Mouse (Mus musculus): Measurements from ENCODE around the gene Efna5. TPM values are rescaled to one million over a fixed set of nuclear protein-coding genes. Genes with fewer than 3 reads are reported as not detected.

Gene Efna5
- 3.2 and 3.5 TPM in 2 replicates for polyA plus RNA-seq (2015; fragmentation: Nextera tagmentation; extraction: Ambion mirVana)

- DNase-seq (ENCODE audit: low spot score): no peak
Measured at GRCm38 (mm10) chr17:62881176-62881790, at the start of gene Efna5. Gene Efna5 (minus strand): TSS chr17:62881317.

GRCm38 (mm10) chr17:62915304-62915703 is 34.2 kb upstream of the Efna5 start:
- no peak for DNase-seq (ENCODE audit: low spot score)

GRCm38 (mm10) chr17:62905692-62906445 is 24.8 kb upstream of the Efna5 start:
- no peak for DNase-seq (ENCODE audit: low spot score)

- no peak for DNase-seq (ENCODE audit: low spot score)
Measured at GRCm38 (mm10) chr17:62899066-62899465, 17.9 kb upstream of the Efna5 start.

- no peak for DNase-seq (ENCODE audit: low spot score)
Measured at GRCm38 (mm10) chr17:62889991-62890390, 8.9 kb upstream of the Efna5 start.

- peak; percentile 23 for DNase-seq (ENCODE audit: low spot score)
Measured at GRCm38 (mm10) chr17:62884129-62884506, 3.0 kb upstream of the Efna5 start.

- DNase-seq (ENCODE audit: low spot score): no peak
Measured at GRCm38 (mm10) chr17:62883476-62884128, 2.5 kb upstream of the Efna5 start.

- DNase-seq (ENCODE audit: low spot score): no peak
Measured at GRCm38 (mm10) chr17:62882726-62883475, 1.8 kb upstream of the Efna5 start.

GRCm38 (mm10) chr17:62881791-62882725 is 941 bp upstream of the Efna5 start:
- DNase-seq (ENCODE audit: low spot score): no peak

- DNase-seq (ENCODE audit: low spot score): no peak
Measured at GRCm38 (mm10) chr17:62880311-62881175, 574 bp downstream of the Efna5 start.

- DNase-seq (ENCODE audit: low spot score): no peak
Measured at GRCm38 (mm10) chr17:62879526-62880310, 1.4 kb downstream of the Efna5 start.

GRCm38 (mm10) chr17:62875727-62876126 is 5.4 kb downstream of the Efna5 start:
- no peak for DNase-seq (ENCODE audit: low spot score)

- DNase-seq (ENCODE audit: low spot score): no peak
Measured at GRCm38 (mm10) chr17:62871928-62872327, 9.2 kb downstream of the Efna5 start.

GRCm38 (mm10) chr17:62871191-62871590 is 9.9 kb downstream of the Efna5 start:
- DNase-seq (ENCODE audit: low spot score): no peak

- DNase-seq (ENCODE audit: low spot score): no peak
Measured at GRCm38 (mm10) chr17:62870446-62870845, 10.7 kb downstream of the Efna5 start.

GRCm38 (mm10) chr17:62864966-62865365 is 16.2 kb downstream of the Efna5 start:
- DNase-seq (ENCODE audit: low spot score): no peak

- DNase-seq (ENCODE audit: low spot score): no peak
Measured at GRCm38 (mm10) chr17:62863004-62863403, 18.1 kb downstream of the Efna5 start.

GRCm38 (mm10) chr17:62862298-62862999 is 18.7 kb downstream of the Efna5 start:
- no peak for DNase-seq (ENCODE audit: low spot score)

Data from thymus, postnatal 0 days (tissue).